ENCODE assay signal across 11 mouse cellular contexts in the genomic region with DNA sequence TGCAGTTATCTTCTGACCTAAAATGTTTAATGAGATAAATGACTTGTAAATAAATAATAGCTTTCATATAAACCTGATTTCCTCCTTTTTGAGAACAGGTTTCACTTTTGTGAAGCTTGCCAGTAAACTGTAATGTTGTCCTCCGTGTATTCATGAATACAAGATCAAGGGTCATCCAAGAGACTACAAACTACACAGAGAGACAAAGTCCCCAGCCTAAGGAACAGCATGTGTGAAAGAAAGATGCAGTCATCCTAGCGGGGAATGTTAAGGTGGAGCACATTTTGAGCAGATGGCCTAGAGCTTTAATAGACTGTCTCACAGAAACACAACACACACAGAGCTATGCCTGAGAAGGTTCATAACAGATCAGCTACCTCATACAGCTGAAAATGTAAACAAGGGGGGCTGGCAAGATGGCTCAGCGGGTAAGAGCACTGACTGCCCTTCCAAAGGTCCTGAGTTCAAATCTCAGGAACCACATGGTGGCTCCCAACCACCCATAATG.
"Had no signal": no experiment of that assay in that cellular context is flagged by ENCODE, and none has a peak within 500 bp of the region (broad histone marks: within the 10 kb centered on the region; RNA-seq: fewer than 3 reads in every experiment).

No protein-coding gene starts in this region.

- H3K36me3 ChIP-seq: stomach, embryonic 15.5 days had no signal

- H3K4me2 ChIP-seq: limb, embryonic 13.5 days; liver, embryonic 12.5 days; midbrain, embryonic 12.5 days; neural tube, embryonic 13.5 days; stomach, embryonic 15.5 days had no signal

- H3K4me3 ChIP-seq: limb, embryonic 13.5 days; liver, embryonic 12.5 days; midbrain, embryonic 12.5 days; neural tube, embryonic 13.5 days; stomach, embryonic 15.5 days had no signal

- ATAC-seq: liver, embryonic 12.5 days; midbrain, embryonic 16.5 days had no signal

- H3K27me3 ChIP-seq: limb, embryonic 13.5 days; liver, embryonic 12.5 days; midbrain, embryonic 12.5 days; neural tube, embryonic 13.5 days; stomach, embryonic 15.5 days had no signal

- H3K9ac ChIP-seq: limb, embryonic 13.5 days; liver, embryonic 12.5 days; midbrain, embryonic 12.5 days; neural tube, embryonic 13.5 days; stomach, embryonic 15.5 days had no signal

- H3K27ac ChIP-seq: limb, embryonic 13.5 days; liver, embryonic 12.5 days; midbrain, embryonic 12.5 days; stomach, embryonic 15.5 days had no signal

- DNase-seq: left cerebral cortex, postnatal 4 days; retina, postnatal 1 day; right cerebral cortex, postnatal 14 days; thymus, adult 2 months; thymus, postnatal 25 days had no signal

- H3K9me3 ChIP-seq: limb, embryonic 13.5 days; liver, embryonic 12.5 days; midbrain, embryonic 12.5 days; neural tube, embryonic 13.5 days; stomach, embryonic 15.5 days had no signal
